Mouse (Mus musculus) CD8-positive naive resting alpha-beta T cell, adult 2 months (primary cell): ENCODE measurements around the gene Tfap2e.

Experiments
- DNase-seq, 2 experiments: peaks; one replicate each; pipeline ENCODE4 v3.0.0; 2022; ENCODE audit warnings: low read depth in 2 of 2, low spot score in 2 of 2

Gene Tfap2e

DNA sequence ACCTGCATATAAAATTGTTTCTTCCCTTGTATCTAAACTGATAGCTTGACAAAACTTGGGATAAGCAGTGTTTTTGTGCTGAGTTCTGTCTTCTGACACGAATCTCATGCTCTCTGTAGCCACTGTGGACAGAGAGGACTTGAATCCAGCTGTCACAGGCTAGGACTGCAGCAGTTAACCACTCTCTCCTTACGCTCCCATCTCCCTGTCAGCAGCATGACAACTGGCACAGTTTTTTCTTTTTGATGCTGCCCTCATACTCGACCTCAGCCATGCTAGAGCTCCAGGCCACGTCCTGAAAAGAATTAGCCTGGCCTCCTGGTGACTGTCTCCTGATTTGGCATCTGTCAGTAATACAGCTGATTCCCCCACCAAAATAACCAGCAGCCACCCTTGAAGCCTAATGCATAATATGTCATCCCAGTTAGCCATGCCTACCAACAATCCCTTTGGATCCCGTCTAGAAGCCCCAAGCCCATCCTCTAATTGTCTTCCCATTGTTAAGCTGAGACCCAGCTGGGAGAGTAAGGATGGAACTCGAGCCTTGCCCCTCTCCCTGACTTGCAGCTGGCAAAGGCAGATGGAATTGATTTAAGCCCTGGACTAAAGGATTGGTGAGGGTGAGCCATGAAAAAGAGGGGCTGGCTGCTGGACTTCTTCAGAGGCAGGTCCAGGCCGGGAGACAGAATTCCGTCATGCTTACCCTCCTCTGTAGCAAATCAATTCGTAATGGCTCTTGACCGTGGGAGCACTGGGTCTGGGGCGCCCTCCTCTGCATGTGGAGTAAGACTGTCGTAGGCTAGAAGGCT, 29.2 kb downstream of the Tfap2e start:
- DNase-seq, result no peak

DNA sequence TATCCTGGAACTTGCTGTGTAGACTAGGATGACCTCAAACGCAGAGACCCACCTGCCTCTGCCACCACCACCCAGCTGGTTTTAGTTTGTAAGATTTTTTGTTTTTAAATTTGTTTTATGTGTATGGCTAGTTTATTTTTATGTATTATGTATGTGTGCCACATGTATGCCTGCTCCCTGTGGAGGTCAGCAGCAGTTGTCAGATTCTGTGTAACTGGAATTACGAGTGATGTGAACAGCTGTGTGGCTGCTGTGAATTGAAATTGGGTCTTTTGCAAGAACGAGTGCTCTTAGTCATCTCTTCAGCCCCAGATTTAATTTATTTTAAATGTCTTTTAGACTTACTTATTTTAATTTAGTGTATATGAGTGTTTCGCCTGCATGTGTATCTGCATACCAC, 39.1 kb downstream of the Tfap2e start:
- DNase-seq, result no peak

DNA sequence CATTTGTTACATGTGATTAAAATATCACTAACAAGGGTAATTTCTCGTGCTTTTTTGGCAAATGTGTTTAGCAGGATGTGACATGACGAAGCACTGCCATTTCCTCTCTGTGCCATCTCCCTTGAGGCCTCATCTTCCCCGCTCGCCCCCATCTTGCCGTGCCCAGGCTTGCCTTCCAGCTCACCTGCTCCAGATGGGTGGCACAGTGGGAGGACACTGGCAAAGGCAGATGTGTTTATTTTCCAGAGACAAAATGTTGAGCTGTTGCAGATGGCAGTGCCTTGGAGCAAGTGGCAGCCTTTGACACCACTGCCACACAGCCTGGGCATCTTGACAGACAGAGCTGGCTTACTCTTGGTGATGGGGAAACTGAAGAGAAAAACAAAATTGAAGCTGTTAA, 43.0 kb downstream of the Tfap2e start:
- DNase-seq, result no peak

DNA sequence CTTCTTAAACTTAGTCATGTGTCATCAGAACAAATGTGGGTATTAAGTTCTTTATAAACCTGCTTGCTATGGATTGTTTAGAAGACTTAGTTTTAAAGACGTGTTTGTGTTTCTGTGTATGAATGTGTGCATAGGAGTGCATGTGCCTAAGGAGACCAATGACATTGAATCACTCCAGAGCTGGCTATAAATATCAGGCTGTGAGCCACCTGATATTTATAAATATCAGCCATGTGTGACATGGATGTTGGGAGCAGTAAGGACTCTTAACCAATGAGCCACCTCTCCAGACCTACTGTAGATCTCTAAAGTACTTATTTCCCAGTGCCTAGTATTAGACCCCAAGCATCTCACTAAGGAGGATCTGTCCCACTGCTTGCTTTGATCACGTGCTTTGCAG, 46.6 kb downstream of the Tfap2e start:
- no peak for DNase-seq

DNA sequence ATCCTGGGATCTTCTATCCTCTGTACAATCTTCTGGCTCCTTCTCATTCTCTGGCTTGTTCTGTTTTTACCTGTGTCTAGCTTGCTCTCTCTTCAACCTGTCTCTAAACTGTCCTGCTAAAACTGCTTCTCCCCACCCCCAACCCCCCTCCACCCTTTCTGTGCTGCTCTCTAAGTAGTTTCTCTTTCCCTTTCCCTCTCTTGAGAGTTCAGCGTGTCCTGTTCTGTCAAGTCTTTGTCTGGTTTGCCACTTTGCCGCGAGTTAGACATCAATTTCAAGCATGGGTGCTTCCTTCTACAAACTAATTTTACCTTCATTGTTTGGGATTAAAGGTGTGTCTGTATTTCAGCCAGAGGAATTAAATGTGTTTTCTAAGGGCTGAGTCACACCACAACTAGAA, 53.0 kb downstream of the Tfap2e start:
- DNase-seq, result no peak

DNA sequence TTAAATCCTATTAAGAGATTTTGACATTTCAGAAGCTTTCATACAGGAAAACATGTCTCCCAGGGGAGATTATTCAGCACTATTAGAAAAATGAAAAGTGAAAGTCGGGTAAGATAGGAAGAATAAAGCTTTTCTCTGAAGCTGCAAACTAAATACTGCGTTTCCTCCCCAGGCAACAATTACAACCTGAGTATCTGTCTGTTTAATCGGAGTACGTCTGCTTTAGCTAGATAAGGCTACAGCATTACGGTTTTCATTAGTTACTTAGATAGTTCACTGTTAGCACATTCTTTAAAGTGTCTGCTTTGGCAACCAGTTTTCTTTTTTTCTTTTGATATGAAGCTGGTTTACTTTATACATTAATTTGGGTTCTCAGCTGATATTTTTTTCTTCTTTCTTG, 53.7 kb downstream of the Tfap2e start:
- DNase-seq, result no peak

DNA sequence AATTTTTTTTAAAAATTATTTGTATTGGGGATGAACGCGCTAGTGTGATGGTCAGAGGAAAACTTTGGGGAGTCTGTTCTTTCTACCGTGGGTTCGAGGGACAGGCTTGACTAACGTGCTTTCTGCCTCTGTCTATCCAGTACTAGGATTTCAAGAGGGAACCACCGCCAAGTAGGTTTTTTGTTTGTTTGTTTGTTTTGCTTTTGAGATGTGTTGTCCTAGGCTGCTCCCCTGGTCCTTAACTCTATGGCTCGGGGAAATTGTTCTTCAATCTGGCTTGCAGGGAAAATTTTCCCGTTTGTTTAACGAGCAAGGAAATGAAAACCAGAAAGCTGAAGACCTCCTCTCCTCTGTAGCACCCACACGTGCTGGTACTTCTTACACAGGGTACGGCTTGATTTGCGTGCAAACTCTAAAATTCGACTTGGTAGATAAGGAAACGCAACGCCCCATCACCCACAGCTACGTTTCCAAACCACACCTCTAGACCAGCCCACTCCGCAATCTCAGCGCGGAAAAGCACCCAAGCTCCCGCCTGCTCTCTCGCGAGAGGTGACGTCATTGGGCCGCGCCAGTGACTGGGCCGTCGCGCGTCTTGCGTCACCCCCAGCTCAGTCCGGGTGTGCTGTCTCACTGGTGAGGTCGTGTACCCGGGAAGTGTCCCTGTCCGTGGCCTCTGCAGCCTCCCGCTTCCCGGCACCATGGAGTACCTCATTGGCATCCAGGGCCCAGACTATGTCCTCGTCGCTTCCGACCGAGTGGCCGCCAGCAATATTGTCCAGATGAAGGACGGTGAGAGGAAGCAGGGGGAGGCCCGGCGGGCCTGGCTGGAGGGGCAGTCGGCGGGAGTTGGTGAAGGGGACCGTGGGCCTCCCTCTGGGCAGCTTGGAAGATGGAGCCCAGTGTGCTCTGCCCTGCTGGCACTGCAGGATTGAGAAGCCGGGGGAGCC, 58.7 kb downstream of the Tfap2e start, which contains the start of gene Psmb2:
Psmb2 (plus strand) TSS at position 577 of the 950 bp plus-strand sequence.
- peak; percentile 98 for DNase-seq

DNA sequence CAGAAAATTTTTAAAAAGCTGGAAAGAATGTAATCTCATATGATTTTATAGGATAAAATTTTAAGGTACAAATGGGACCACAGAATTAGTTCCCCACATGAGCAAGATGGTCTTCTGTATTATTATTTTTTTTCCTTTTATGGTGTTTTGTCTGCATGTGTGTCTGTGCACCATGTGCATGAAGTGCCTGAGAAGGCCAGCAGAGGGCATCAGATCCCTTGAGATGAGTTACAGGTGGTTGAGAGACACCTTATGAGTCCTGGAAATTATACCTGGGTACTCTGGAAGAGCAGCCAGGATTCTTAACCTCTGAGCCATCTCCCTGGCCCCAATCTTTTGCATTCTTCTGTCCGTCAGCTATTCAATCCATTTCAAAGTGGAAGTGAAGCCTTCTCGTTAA, 69.0 kb downstream of the Tfap2e start:
- no peak for DNase-seq
